Comparison of ENCODE assay signal across 16 mouse cellular contexts in genomic region chr17:31935091-31935830, GRCm38 (mm10).
DNase-seq lines count a peak whose midpoint lies in the region; ATAC-seq and TF ChIP-seq lines count a peak whose summit lies in the region.
"Had no signal": no experiment of that assay in that cellular context is flagged by ENCODE, and none has a peak within 500 bp of the region (broad histone marks: within the 10 kb centered on the region; RNA-seq: fewer than 3 reads in every experiment).

No protein-coding gene starts in this region.

- no peaks in the 10 kb centered on the region for H3K36me3 ChIP-seq in forebrain, embryonic 11.5 days (ENCODE audit: control insufficient read depth, insufficient read depth, low read length)
- H3K36me3 ChIP-seq in forebrain, postnatal 0 days (ENCODE audit: insufficient read depth): no peaks in the 10 kb centered on the region
- no peaks in the 10 kb centered on the region for H3K36me3 ChIP-seq in intestine, postnatal 0 days (ENCODE audit: control insufficient read depth, insufficient read depth)
- H3K36me3 ChIP-seq in intestine, embryonic 16.5 days (ENCODE audit: control insufficient read depth, insufficient read depth, low read length): no peaks in the 10 kb centered on the region
- H3K36me3 ChIP-seq in neural tube, embryonic 13.5 days: no peaks in the 10 kb centered on the region
- no peaks in the 10 kb centered on the region for H3K36me3 ChIP-seq in limb, embryonic 10.5 days
- H3K36me3 ChIP-seq: heart, embryonic 13.5 days; hindbrain, embryonic 15.5 days had no signal

- no peak overlapping the region for H3K4me3 ChIP-seq in forebrain, embryonic 11.5 days (ENCODE audit: low read depth, low read length)
- H3K4me3 ChIP-seq in forebrain, postnatal 0 days (ENCODE audit: low read depth, low read length): no peak overlapping the region
- H3K4me3 ChIP-seq in intestine, postnatal 0 days (ENCODE audit: low read depth, low read length): no peak overlapping the region
- no peak overlapping the region for H3K4me3 ChIP-seq in intestine, embryonic 16.5 days (ENCODE audit: low read length)
- no peak overlapping the region for H3K4me3 ChIP-seq in neural tube, embryonic 13.5 days
- no peak overlapping the region for H3K4me3 ChIP-seq in limb, embryonic 10.5 days
- H3K4me3 ChIP-seq: forebrain, embryonic 13.5 days; heart, embryonic 13.5 days; hindbrain, embryonic 15.5 days had no signal

- no peak overlapping the region for H3K9ac ChIP-seq in forebrain, embryonic 11.5 days (ENCODE audit: low read length)
- H3K9ac ChIP-seq in forebrain, postnatal 0 days: no peak overlapping the region
- no peak overlapping the region for H3K9ac ChIP-seq in intestine, postnatal 0 days (ENCODE audit: low read depth, low read length)
- H3K9ac ChIP-seq in intestine, embryonic 16.5 days (ENCODE audit: low read depth, low read length): no peak overlapping the region
- peak overlapping the region; percentile 12; the same call in 1 of the 2 replicates for H3K9ac ChIP-seq in neural tube, embryonic 13.5 days
- H3K9ac ChIP-seq: forebrain, embryonic 13.5 days; heart, embryonic 13.5 days; hindbrain, embryonic 15.5 days; liver, embryonic 14.5 days had no signal

- H3K27me3 ChIP-seq in forebrain, embryonic 11.5 days (ENCODE audit: control insufficient read depth, insufficient read depth, low read length): no peaks in the 10 kb centered on the region
- H3K27me3 ChIP-seq in forebrain, postnatal 0 days (ENCODE audit: insufficient read depth, low read length): no peaks in the 10 kb centered on the region
- no peaks in the 10 kb centered on the region for H3K27me3 ChIP-seq in intestine, postnatal 0 days (replicated peaks; ENCODE audit: control insufficient read depth, insufficient read depth, low read length)
- no peaks in the 10 kb centered on the region for H3K27me3 ChIP-seq in intestine, embryonic 16.5 days (replicated peaks; ENCODE audit: control insufficient read depth, insufficient read depth, low read length)
- no peaks in the 10 kb centered on the region for H3K27me3 ChIP-seq in neural tube, embryonic 13.5 days
- H3K27me3 ChIP-seq in limb, embryonic 10.5 days (ENCODE audit: low read depth, poor library complexity, severe bottlenecking): no peaks in the 10 kb centered on the region
- H3K27me3 ChIP-seq: forebrain, embryonic 13.5 days; heart, embryonic 13.5 days; hindbrain, embryonic 15.5 days had no signal

- ATAC-seq in forebrain, embryonic 11.5 days (replicated peaks; ENCODE audit: low FRiP score): no peak
- ATAC-seq in forebrain, postnatal 0 days: no peak
- 0 out of 2 replicates have a peak, but pooled peaks have one; percentile 17 for ATAC-seq in intestine, postnatal 0 days
- no peak for ATAC-seq in intestine, embryonic 16.5 days
- no peak for ATAC-seq in neural tube, embryonic 13.5 days (ENCODE audit: low read depth)
- ATAC-seq: forebrain, embryonic 13.5 days had no signal

- 77% methylated on average over 6 of the region's 6 CpGs for WGBS in forebrain, embryonic 11.5 days
- WGBS in forebrain, postnatal 0 days: 77% methylated on average over 6 of the region's 6 CpGs
- WGBS in intestine, postnatal 0 days: 87% methylated on average over 6 of the region's 6 CpGs
- 78% methylated on average over 6 of the region's 6 CpGs for WGBS in intestine, embryonic 16.5 days
- 62% methylated on average over 6 of the region's 6 CpGs for WGBS in neural tube, embryonic 13.5 days
- 69% methylated on average over 6 of the region's 6 CpGs for WGBS in limb, embryonic 10.5 days

- H3K4me2 ChIP-seq in forebrain, embryonic 11.5 days (ENCODE audit: low read depth, low read length, severe bottlenecking): no peak overlapping the region
- H3K4me2 ChIP-seq in forebrain, postnatal 0 days (ENCODE audit: low read depth): no peak overlapping the region
- H3K4me2 ChIP-seq in intestine, postnatal 0 days (replicated peaks; ENCODE audit: low read depth): no peak overlapping the region
- no peak overlapping the region for H3K4me2 ChIP-seq in intestine, embryonic 16.5 days (ENCODE audit: low read depth, low read length)
- no peak overlapping the region for H3K4me2 ChIP-seq in neural tube, embryonic 13.5 days
- H3K4me2 ChIP-seq: forebrain, embryonic 13.5 days; heart, embryonic 13.5 days; hindbrain, embryonic 15.5 days had no signal

- DNase-seq in forebrain, embryonic 11.5 days (ENCODE audit: low spot score): peak; percentile 31
- no peak for DNase-seq in forebrain, postnatal 0 days
- no peak for DNase-seq in neural tube, embryonic 10.5 days (ENCODE audit: extremely low spot score, low spot score)
- no peak for DNase-seq in limb, embryonic 10.5 days (ENCODE audit: low spot score)
- DNase-seq in adrenal gland, adult 8-10 months: no peak
- DNase-seq: cerebellum, adult 11-12 months; kidney, adult 8-10 months; left cerebral cortex, postnatal 4 days; thymus, postnatal 36 days had no signal

- no peak for TF ChIP-seq CTCF in forebrain, postnatal 0 days (IDR thresholded peaks at IDR 0.05; ENCODE audit: low read depth)
- TF ChIP-seq CTCF in intestine, postnatal 0 days (IDR thresholded peaks at IDR 0.05; ENCODE audit: low read depth): no peak

- no peaks in the 10 kb centered on the region for H3K4me1 ChIP-seq in forebrain, embryonic 11.5 days (replicated peaks; ENCODE audit: control insufficient read depth, insufficient read depth, low read length)
- no peaks in the 10 kb centered on the region for H3K4me1 ChIP-seq in forebrain, postnatal 0 days (ENCODE audit: insufficient read depth)
- H3K4me1 ChIP-seq in intestine, postnatal 0 days (replicated peaks; ENCODE audit: control insufficient read depth, insufficient read depth, low read length): no peaks in the 10 kb centered on the region
- peaks cover 11% of the 10 kb centered on the region for H3K4me1 ChIP-seq in intestine, embryonic 16.5 days (ENCODE audit: control insufficient read depth, insufficient read depth, low read length)
- H3K4me1 ChIP-seq in neural tube, embryonic 13.5 days (replicated peaks): peaks cover 32% of the 10 kb centered on the region
- peaks cover 44% of the 10 kb centered on the region for H3K4me1 ChIP-seq in limb, embryonic 10.5 days

- no peak overlapping the region for H3K27ac ChIP-seq in forebrain, embryonic 11.5 days (ENCODE audit: low read depth, low read length)
- H3K27ac ChIP-seq in forebrain, postnatal 0 days (ENCODE audit: low read depth, low read length): no peak overlapping the region
- H3K27ac ChIP-seq in intestine, postnatal 0 days (ENCODE audit: low read depth, low read length): no peak overlapping the region
- no peak overlapping the region for H3K27ac ChIP-seq in intestine, embryonic 16.5 days (ENCODE audit: low read length)
- H3K27ac ChIP-seq in neural tube, embryonic 13.5 days (replicated peaks): no peak overlapping the region
- H3K27ac ChIP-seq in limb, embryonic 10.5 days: peak overlapping the region; percentile 54
- H3K27ac ChIP-seq: forebrain, embryonic 13.5 days; heart, embryonic 13.5 days; hindbrain, embryonic 15.5 days; liver, embryonic 14.5 days had no signal

- H3K9me3 ChIP-seq in forebrain, embryonic 11.5 days (ENCODE audit: control insufficient read depth, low read length): no peaks in the 10 kb centered on the region
- no peaks in the 10 kb centered on the region for H3K9me3 ChIP-seq in forebrain, postnatal 0 days (ENCODE audit: low read length)
- H3K9me3 ChIP-seq in intestine, postnatal 0 days (ENCODE audit: control insufficient read depth): no peaks in the 10 kb centered on the region
- no peaks in the 10 kb centered on the region for H3K9me3 ChIP-seq in intestine, embryonic 16.5 days (ENCODE audit: control insufficient read depth, low read length)
- no peaks in the 10 kb centered on the region for H3K9me3 ChIP-seq in neural tube, embryonic 13.5 days
- H3K9me3 ChIP-seq in limb, embryonic 10.5 days (replicated peaks): no peaks in the 10 kb centered on the region
- H3K9me3 ChIP-seq: forebrain, embryonic 13.5 days; heart, embryonic 13.5 days; hindbrain, embryonic 15.5 days had no signal
